Mouse (Mus musculus) small intestine, adult 2 months (tissue): ENCODE measurements at regions not wholly inside any gene's neighbourhood (a gene's known extent, or its start where the extent isn't known, plus 50 kb on each side); places are given as distances from the start of the nearest gene placed in this dataset.

Source experiments
- CTCF ChIP-seq: fragments of 200-500 bp; IDR thresholded peaks from 2 replicates; pipeline ENCODE4 v1.5.1; 2012; ENCODE audit warnings: low read depth, mild to moderate bottlenecking, control low read depth, inconsistent platforms, low read length, moderate library complexity, mixed read lengths; ENCODE audit not compliant: insufficient replicate concordance, insufficient read length; ENCODE audit errors: extremely low read depth
- POLR2A ChIP-seq: fragments of 200-500 bp; IDR thresholded peaks from 2 replicates; pipeline ENCODE4 v1.6.1; 2012; ENCODE audit warnings: low read depth, mild to moderate bottlenecking, control low read depth, inconsistent platforms, low read length, moderate library complexity

DNA sequence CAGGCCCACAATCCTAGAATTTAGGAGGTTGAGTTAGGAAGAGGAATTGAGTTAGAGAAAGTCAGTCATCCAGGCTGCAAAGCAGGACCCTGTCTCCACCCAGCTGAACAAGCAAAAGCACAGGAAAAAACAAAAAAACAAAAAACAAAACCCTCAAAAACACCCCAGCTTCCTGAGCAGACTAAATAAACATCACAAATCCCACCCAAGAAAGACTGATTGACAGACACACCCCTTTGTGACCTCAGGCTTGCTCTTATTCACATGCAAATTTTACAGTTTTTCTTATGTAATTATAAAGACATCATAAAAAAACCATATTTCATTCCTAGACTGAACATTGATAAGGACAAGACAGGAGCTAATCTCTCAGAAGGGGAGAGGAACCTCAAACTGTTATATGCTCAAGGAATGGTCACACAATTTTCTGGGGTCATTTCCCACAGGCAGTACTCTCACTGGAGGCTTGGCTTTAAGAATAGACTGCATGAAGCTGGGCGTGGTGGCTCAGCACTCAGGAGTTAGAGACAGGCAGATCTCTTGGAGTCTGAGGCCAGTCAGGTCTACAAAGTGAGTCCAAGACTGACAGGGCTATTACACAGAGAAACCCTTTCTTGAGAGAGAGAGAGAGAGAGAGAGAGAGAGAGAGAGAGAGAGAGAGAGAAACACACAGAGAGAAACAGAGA, 73.8 kb upstream of the Marcks start:
- TF ChIP-seq CTCF (no peak), POLR2A (no peak)
